Mouse (Mus musculus): ENCODE measurements around the gene Gm36176. TPM values are rescaled to one million over a fixed set of nuclear protein-coding genes. Genes with fewer than 3 reads are reported as not detected.

The Gm36176 gene
- polyA plus RNA-seq, 1 experiment from 2014 or later, result not detected

DNA sequence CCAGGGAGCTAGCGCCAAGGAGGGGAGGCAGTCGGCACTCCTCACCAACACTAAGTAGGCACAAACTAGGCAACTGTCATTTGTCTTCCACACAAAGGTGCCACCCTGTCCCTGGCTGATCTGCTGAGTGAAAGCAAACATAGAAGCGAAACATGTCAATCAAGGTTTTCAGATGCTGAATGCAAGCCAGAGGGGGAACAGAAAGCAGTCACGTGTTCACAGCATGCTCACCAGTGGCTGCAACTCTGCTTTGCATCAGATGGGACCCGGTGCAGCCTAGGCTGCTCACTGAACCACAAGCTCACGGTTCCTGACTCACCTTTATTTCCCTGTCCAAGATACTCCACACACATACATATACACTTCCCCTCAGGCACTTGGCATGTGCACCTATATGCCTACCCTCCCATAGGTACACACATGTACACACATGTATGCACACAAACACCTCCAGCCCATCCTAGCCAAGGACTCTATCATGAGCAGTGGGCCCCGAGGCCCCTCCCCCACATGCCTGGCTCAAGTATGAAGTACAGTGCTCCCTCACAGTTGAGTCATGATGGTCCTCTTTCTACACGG lies 44.5 kb downstream of the Gm36176 start:
- H3K36me3 ChIP-seq (ENCODE audit: insufficient read depth, low read length), result no peaks in the 10 kb centered on the region
- 77% methylated on average over 8 of the region's 8 CpGs for WGBS

GRCm38 (mm10) chr10:77895562-77895961 lies 49.0 kb downstream of the Gm36176 start:
- no peak for ATAC-seq
- H3K27ac ChIP-seq (ENCODE audit: low read length), result no peak overlapping the region
- 60% methylated on average over 5 of the region's 5 CpGs for WGBS

More for the DNA sequence above, 44.5 kb downstream of the Gm36176 start:
- ATAC-seq (no peak), DNase-seq (ENCODE audit: low spot score) (no peak)
- Histone ChIP-seq H3K27ac (ENCODE audit: low read length) (no peak overlapping the region), H3K9me3 (ENCODE audit: low read length) (no peaks in the 10 kb centered on the region), H3K27me3 (replicated peaks; ENCODE audit: insufficient read depth, low read length) (no peaks in the 10 kb centered on the region), H3K9ac (replicated peaks; ENCODE audit: low read depth) (no peak overlapping the region), H3K4me2 (replicated peaks; ENCODE audit: low read depth, low read length) (no peak overlapping the region), H3K4me3 (ENCODE audit: low read depth, low read length) (no peak overlapping the region), H3K4me1 (ENCODE audit: insufficient read depth, low read depth, low read length) (no peaks in the 10 kb centered on the region)
- TF ChIP-seq EP300 (IDR thresholded peaks at IDR 0.05), result no peak
- TF ChIP-seq CTCF (IDR thresholded peaks at IDR 0.05), result no peak

More at GRCm38 (mm10) chr10:77895562-77895961, 49.0 kb downstream of the Gm36176 start:
- Histone ChIP-seq H3K4me3 (ENCODE audit: low read depth, low read length) (no peak overlapping the region), H3K4me1 (ENCODE audit: insufficient read depth, low read depth, low read length) (no peaks in the 10 kb centered on the region), H3K36me3 (ENCODE audit: insufficient read depth, low read length) (no peaks in the 10 kb centered on the region), H3K9me3 (ENCODE audit: low read length) (no peaks in the 10 kb centered on the region), H3K4me2 (replicated peaks; ENCODE audit: low read depth, low read length) (no peak overlapping the region), H3K9ac (replicated peaks; ENCODE audit: low read depth) (no peak overlapping the region), H3K27me3 (replicated peaks; ENCODE audit: insufficient read depth, low read length) (no peaks in the 10 kb centered on the region)
- TF ChIP-seq EP300 (IDR thresholded peaks at IDR 0.05) (no peak), CTCF (IDR thresholded peaks at IDR 0.05) (no peak)
- no peak for DNase-seq (ENCODE audit: low spot score)

Other genes starting within 250 kb of the Gm36176 start
- gene Sumo3, start 240.7 kb upstream of the Gm36176 start, polyA plus RNA-seq (2015; fragmentation: Nextera tagmentation; extraction: Ambion mirVana), result 185 and 209 TPM in 2 replicates
- 4.9 and 6.4 TPM in 2 replicates for gene Gm49325, start 240.6 kb upstream of the Gm36176 start, polyA plus RNA-seq (2015; fragmentation: Nextera tagmentation; extraction: Ambion mirVana)
- 59.8 and 65.6 TPM in 2 replicates for gene Ube2g2, start 224.5 kb upstream of the Gm36176 start, polyA plus RNA-seq (2015; fragmentation: Nextera tagmentation; extraction: Ambion mirVana)
- 0.12 and 0.13 TPM in 2 replicates for gene Tspear, start 160.2 kb upstream of the Gm36176 start, polyA plus RNA-seq (2015; fragmentation: Nextera tagmentation; extraction: Ambion mirVana)
- gene Gm19402, start 156.0 kb upstream of the Gm36176 start, polyA plus RNA-seq (2015; fragmentation: Nextera tagmentation; extraction: Ambion mirVana), result not detected in 2 replicates
- gene Gm9508, start 149.6 kb upstream of the Gm36176 start, polyA plus RNA-seq (2015; fragmentation: Nextera tagmentation; extraction: Ambion mirVana), result not detected in 2 replicates
- gene Gm10272, start 140.2 kb upstream of the Gm36176 start, polyA plus RNA-seq (2015; fragmentation: Nextera tagmentation; extraction: Ambion mirVana), result not detected in 2 replicates
- gene Gm10024, start 135.3 kb upstream of the Gm36176 start, polyA plus RNA-seq (2015; fragmentation: Nextera tagmentation; extraction: Ambion mirVana), result not detected in 2 replicates
- not detected in 2 replicates for gene Gm10142, start 131.0 kb upstream of the Gm36176 start, polyA plus RNA-seq (2015; fragmentation: Nextera tagmentation; extraction: Ambion mirVana)
- not detected in 2 replicates for gene Krtap12-1, start 126.2 kb upstream of the Gm36176 start, polyA plus RNA-seq (2015; fragmentation: Nextera tagmentation; extraction: Ambion mirVana)
- not detected in 2 replicates for gene Gm10100, start 120.3 kb upstream of the Gm36176 start, polyA plus RNA-seq (2015; fragmentation: Nextera tagmentation; extraction: Ambion mirVana)
- not detected in 2 replicates for gene Gm18596, start 104.2 kb upstream of the Gm36176 start, polyA plus RNA-seq (2015; fragmentation: Nextera tagmentation; extraction: Ambion mirVana)
- not detected in 2 replicates for gene Gm9736, start 95.4 kb upstream of the Gm36176 start, polyA plus RNA-seq (2015; fragmentation: Nextera tagmentation; extraction: Ambion mirVana)
- not detected in 2 replicates for gene Gm3233, start 87.1 kb upstream of the Gm36176 start, polyA plus RNA-seq (2015; fragmentation: Nextera tagmentation; extraction: Ambion mirVana)
- not detected in 2 replicates for gene Gm3238, start 75.5 kb upstream of the Gm36176 start, polyA plus RNA-seq (2015; fragmentation: Nextera tagmentation; extraction: Ambion mirVana)
- gene Gm7138, start 69.9 kb upstream of the Gm36176 start, polyA plus RNA-seq (2015; fragmentation: Nextera tagmentation; extraction: Ambion mirVana), result not detected in 2 replicates
- not detected in 2 replicates for gene Gm3250, start 64.3 kb upstream of the Gm36176 start, polyA plus RNA-seq (2015; fragmentation: Nextera tagmentation; extraction: Ambion mirVana)
- not detected in 2 replicates for gene Gm7137, start 58.6 kb upstream of the Gm36176 start, polyA plus RNA-seq (2015; fragmentation: Nextera tagmentation; extraction: Ambion mirVana)
- gene Gm9639, start 51.7 kb upstream of the Gm36176 start, polyA plus RNA-seq (2015; fragmentation: Nextera tagmentation; extraction: Ambion mirVana), result not detected in 2 replicates
- not detected in 2 replicates for gene Gm19668, start 47.7 kb upstream of the Gm36176 start, polyA plus RNA-seq (2015; fragmentation: Nextera tagmentation; extraction: Ambion mirVana)
- gene Gm9507, start 35.0 kb upstream of the Gm36176 start, polyA plus RNA-seq (2015; fragmentation: Nextera tagmentation; extraction: Ambion mirVana), result not detected in 2 replicates
- gene Gm2696, start 32.1 kb upstream of the Gm36176 start, polyA plus RNA-seq (2015; fragmentation: Nextera tagmentation; extraction: Ambion mirVana), result not detected in 2 replicates
- not detected in 2 replicates for gene Krtap10-4, start 19.7 kb upstream of the Gm36176 start, polyA plus RNA-seq (2015; fragmentation: Nextera tagmentation; extraction: Ambion mirVana)
- gene Krtap10-10, start 10.9 kb upstream of the Gm36176 start, polyA plus RNA-seq (2015; fragmentation: Nextera tagmentation; extraction: Ambion mirVana), result not detected in 2 replicates
- gene Gm10318, start 6.1 kb downstream of the Gm36176 start, polyA plus RNA-seq (2015; fragmentation: Nextera tagmentation; extraction: Ambion mirVana), result not detected in 2 replicates
- not detected in 2 replicates for gene Gm3285, start 15.2 kb downstream of the Gm36176 start, polyA plus RNA-seq (2015; fragmentation: Nextera tagmentation; extraction: Ambion mirVana)
- gene Lrrc3, start 55.7 kb downstream of the Gm36176 start, polyA plus RNA-seq (2015; fragmentation: Nextera tagmentation; extraction: Ambion mirVana), result 1.2 and 1.6 TPM in 2 replicates
- 0.52 and 0.74 TPM in 2 replicates for gene Trpm2, start 123.8 kb downstream of the Gm36176 start, polyA plus RNA-seq (2015; fragmentation: Nextera tagmentation; extraction: Ambion mirVana)
- gene 1810043G02Rik, start 131.7 kb downstream of the Gm36176 start, polyA plus RNA-seq (2015; fragmentation: Nextera tagmentation; extraction: Ambion mirVana), result 15.1 and 16.8 TPM in 2 replicates
- gene Pfkl, start 163.3 kb downstream of the Gm36176 start, polyA plus RNA-seq (2015; fragmentation: Nextera tagmentation; extraction: Ambion mirVana), result 35.6 and 40.0 TPM in 2 replicates
- gene Dnmt3l, start 195.1 kb downstream of the Gm36176 start, polyA plus RNA-seq (2015; fragmentation: Nextera tagmentation; extraction: Ambion mirVana), result 0.36 TPM in 1 of 2 replicates, not detected in the other
- not detected in 2 replicates for gene Aire, start 196.8 kb downstream of the Gm36176 start, polyA plus RNA-seq (2015; fragmentation: Nextera tagmentation; extraction: Ambion mirVana)
- gene Icosl, start 222.5 kb downstream of the Gm36176 start, polyA plus RNA-seq (2015; fragmentation: Nextera tagmentation; extraction: Ambion mirVana), result 5.4 and 5.8 TPM in 2 replicates